Mouse (Mus musculus): ENCODE measurements around the gene Olfr1093. TPM values are rescaled to one million over a fixed set of nuclear protein-coding genes. Genes with fewer than 3 reads are reported as not detected.

The Olfr1093 gene
- total RNA-seq (2017), result not detected in 2 replicates

GRCm38 (mm10) chr2:86782179-86782578, at the start of gene Olfr1093:
Gene Olfr1093 (plus strand): TSS chr2:86782479.
- ATAC-seq (replicated peaks in 1 of 2; ENCODE audit: insufficient read depth in 1 of 2, low FRiP score in 2 of 2, low TSS enrichment in 1 of 2, low read depth in 1 of 2, poor library complexity in 2 of 2, severe bottlenecking in 2 of 2), result no peak

GRCm38 (mm10) chr2:86733601-86734000, 48.7 kb upstream of the Olfr1093 start, which contains the start of gene Olfr1089:
Gene Olfr1089 (minus strand): TSS chr2:86733701.
- ATAC-seq (replicated peaks in 1 of 2; ENCODE audit: insufficient read depth in 1 of 2, low FRiP score in 2 of 2, low TSS enrichment in 1 of 2, low read depth in 1 of 2, poor library complexity in 2 of 2, severe bottlenecking in 2 of 2), result no peak

- no peak for ATAC-seq (replicated peaks in 1 of 2; ENCODE audit: insufficient read depth in 1 of 2, low FRiP score in 2 of 2, low TSS enrichment in 1 of 2, low read depth in 1 of 2, poor library complexity in 2 of 2, severe bottlenecking in 2 of 2)
These were observed 23.4 kb upstream of the Olfr1093 start, which contains the start of gene Olfr1090 for GRCm38 (mm10) chr2:86758893-86759292. Gene Olfr1090 (minus strand): TSS chr2:86758993.

- no peak for ATAC-seq (replicated peaks in 1 of 2; ENCODE audit: insufficient read depth in 1 of 2, low FRiP score in 2 of 2, low TSS enrichment in 1 of 2, low read depth in 1 of 2, poor library complexity in 2 of 2, severe bottlenecking in 2 of 2)
These were observed 21.2 kb upstream of the Olfr1093 start for GRCm38 (mm10) chr2:86761050-86761449.

GRCm38 (mm10) chr2:86809918-86810317, 27.6 kb downstream of the Olfr1093 start, which contains the start of gene Olfr141:
Gene Olfr141 (minus strand): TSS chr2:86810018.
- ATAC-seq (replicated peaks in 1 of 2; ENCODE audit: insufficient read depth in 1 of 2, low FRiP score in 2 of 2, low TSS enrichment in 1 of 2, low read depth in 1 of 2, poor library complexity in 2 of 2, severe bottlenecking in 2 of 2), result no peak

GRCm38 (mm10) chr2:86824363-86824762, 42.1 kb downstream of the Olfr1093 start, which contains the start of gene Olfr1094:
Gene Olfr1094 (plus strand): TSS chr2:86824663.
- ATAC-seq (replicated peaks in 1 of 2; ENCODE audit: insufficient read depth in 1 of 2, low FRiP score in 2 of 2, low TSS enrichment in 1 of 2, low read depth in 1 of 2, poor library complexity in 2 of 2, severe bottlenecking in 2 of 2), result no peak

Other genes with a start within 250 kb of the Olfr1093 start
- gene Olfr1079, start 240.0 kb upstream of the Olfr1093 start, total RNA-seq (2017), result not detected in 2 replicates
- not detected in 2 replicates for gene Olfr1080, start 224.2 kb upstream of the Olfr1093 start, total RNA-seq (2017)
- not detected in 2 replicates for gene Olfr1082, start 183.5 kb upstream of the Olfr1093 start, total RNA-seq (2017)
- not detected in 2 replicates for gene Olfr1084, start 142.8 kb upstream of the Olfr1093 start, total RNA-seq (2017)
- gene Olfr1085, start 120.5 kb upstream of the Olfr1093 start, total RNA-seq (2017), result not detected in 2 replicates
- not detected in 2 replicates for gene Olfr1086, start 102.4 kb upstream of the Olfr1093 start, total RNA-seq (2017)
- not detected in 2 replicates for gene Olfr1087, start 84.1 kb upstream of the Olfr1093 start, total RNA-seq (2017)
- not detected in 2 replicates for gene Olfr1089, start 48.8 kb upstream of the Olfr1093 start, total RNA-seq (2017)
- gene Olfr1090, start 23.5 kb upstream of the Olfr1093 start, total RNA-seq (2017), result not detected in 2 replicates
- gene Olfr141, start 27.5 kb downstream of the Olfr1093 start, total RNA-seq (2017), result not detected in 2 replicates
- gene Olfr1094, start 42.2 kb downstream of the Olfr1093 start, total RNA-seq (2017), result not detected in 2 replicates
- not detected in 2 replicates for gene Olfr1095, start 69.2 kb downstream of the Olfr1093 start, total RNA-seq (2017)
- gene Gm13723, start 92.3 kb downstream of the Olfr1093 start, total RNA-seq (2017), result not detected in 2 replicates
- not detected in 2 replicates for gene Olfr1097, start 109.7 kb downstream of the Olfr1093 start, total RNA-seq (2017)
- not detected in 2 replicates for gene Olfr1098, start 142.1 kb downstream of the Olfr1093 start, total RNA-seq (2017)
- not detected in 2 replicates for gene Olfr1099, start 178.2 kb downstream of the Olfr1093 start, total RNA-seq (2017)
- not detected in 2 replicates for gene Olfr1100, start 197.5 kb downstream of the Olfr1093 start, total RNA-seq (2017)
- gene Olfr1101, start 208.7 kb downstream of the Olfr1093 start, total RNA-seq (2017), result not detected in 2 replicates
- not detected in 2 replicates for gene Olfr1102, start 215.9 kb downstream of the Olfr1093 start, total RNA-seq (2017)
- gene Olfr1104, start 244.6 kb downstream of the Olfr1093 start, total RNA-seq (2017), result not detected in 2 replicates